Mouse (Mus musculus): ENCODE results near the gene Hoxa6.

The Hoxa6 gene

DNA sequence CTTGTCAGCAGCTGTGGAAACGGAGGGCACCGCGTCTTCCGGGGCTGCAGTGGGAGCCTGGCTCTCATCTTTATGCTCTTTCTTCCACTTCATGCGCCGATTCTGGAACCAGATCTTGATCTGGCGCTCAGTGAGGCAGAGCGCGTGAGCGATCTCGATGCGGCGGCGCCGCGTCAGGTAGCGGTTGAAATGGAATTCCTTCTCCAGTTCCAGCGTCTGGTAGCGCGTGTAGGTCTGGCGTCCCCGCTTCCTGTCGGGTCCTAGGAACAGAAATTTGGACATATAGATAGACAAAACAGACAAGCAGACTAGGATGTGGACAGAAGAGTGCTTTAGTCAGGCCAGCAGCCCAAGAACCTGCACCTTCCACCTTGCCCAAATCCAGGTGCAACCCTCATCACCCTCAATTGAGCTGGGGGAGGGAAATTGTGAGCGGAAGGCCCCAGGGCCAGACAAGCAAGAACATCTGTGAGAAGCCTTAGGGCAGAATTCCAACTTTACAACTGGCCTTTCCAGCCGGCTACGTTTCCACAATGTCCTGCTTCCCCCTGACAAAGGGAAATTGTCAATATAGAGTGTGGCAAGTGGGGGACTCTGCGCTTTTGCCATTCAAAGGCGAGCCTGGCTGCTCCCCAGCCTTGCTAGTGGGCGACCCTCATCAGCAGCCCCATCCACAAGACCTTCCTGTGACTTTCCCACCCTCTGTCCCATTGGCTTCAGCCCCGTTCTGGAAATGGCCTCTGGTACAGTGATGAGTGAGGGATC, 7.4 kb upstream of the Hoxa6 start:
- DNase-seq (ENCODE audit: low spot score in 2 of 2), result no peak

- DNase-seq (ENCODE audit: low spot score in 2 of 2), result no peak
These were observed 6.5 kb upstream of the Hoxa6 start for GRCm38 (mm10) chr6:52215070-52215469.

DNA sequence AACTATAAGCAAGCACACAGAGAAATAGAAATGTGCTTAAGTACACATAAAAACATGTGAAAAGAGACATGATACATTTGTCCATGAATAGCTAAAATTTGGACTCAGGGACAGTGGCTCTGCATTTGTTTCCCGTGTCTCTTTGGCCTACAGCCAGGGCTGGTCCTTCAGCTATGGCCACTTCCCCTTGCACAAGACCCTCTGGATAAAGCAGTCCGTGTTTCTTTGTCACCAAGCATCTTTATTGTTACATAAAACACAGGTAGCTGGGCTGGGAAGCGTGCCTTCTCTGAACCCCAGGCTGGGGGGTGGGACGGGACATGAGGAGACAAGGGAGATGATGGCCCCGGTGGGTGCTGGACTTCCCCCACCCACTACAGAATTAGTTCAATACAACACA, 5.7 kb upstream of the Hoxa6 start:
- DNase-seq (ENCODE audit: low spot score in 2 of 2), result no peak

- no peak for DNase-seq (ENCODE audit: low spot score in 2 of 2)
These were observed 4.8 kb upstream of the Hoxa6 start, which contains the start of the genes Hoxa3 and Gm28308 for GRCm38 (mm10) chr6:52213119-52213986. TSS of gene Hoxa3 (minus strand) at chr6:52213336. TSS of gene Gm28308 (minus strand) at chr6:52213339.

- no peak for DNase-seq (ENCODE audit: low spot score in 2 of 2)
These were observed 4.1 kb upstream of the Hoxa6 start for GRCm38 (mm10) chr6:52212556-52213118.

DNA sequence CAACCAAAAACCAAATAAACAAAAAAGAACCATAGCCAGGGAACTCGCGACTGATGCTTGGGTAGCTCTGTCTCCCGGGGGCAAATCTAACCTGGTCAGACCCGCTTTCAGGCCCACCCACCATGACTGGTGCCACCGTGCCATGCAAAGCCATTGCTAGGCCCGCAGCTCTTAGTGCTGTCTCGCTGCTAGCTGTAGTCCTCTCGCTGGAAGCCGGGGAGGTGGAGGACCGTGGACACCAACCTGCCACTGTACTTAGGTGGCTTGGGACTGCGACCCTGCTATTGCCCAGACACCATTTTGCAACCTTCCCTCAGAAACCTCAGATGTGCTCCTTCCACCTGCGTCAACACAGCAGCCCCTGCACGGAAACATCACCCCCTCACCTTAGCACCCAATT, 3.4 kb upstream of the Hoxa6 start:
- DNase-seq (ENCODE audit: low spot score in 2 of 2), result peak in 1 of 2 experiments; percentile 24

DNA sequence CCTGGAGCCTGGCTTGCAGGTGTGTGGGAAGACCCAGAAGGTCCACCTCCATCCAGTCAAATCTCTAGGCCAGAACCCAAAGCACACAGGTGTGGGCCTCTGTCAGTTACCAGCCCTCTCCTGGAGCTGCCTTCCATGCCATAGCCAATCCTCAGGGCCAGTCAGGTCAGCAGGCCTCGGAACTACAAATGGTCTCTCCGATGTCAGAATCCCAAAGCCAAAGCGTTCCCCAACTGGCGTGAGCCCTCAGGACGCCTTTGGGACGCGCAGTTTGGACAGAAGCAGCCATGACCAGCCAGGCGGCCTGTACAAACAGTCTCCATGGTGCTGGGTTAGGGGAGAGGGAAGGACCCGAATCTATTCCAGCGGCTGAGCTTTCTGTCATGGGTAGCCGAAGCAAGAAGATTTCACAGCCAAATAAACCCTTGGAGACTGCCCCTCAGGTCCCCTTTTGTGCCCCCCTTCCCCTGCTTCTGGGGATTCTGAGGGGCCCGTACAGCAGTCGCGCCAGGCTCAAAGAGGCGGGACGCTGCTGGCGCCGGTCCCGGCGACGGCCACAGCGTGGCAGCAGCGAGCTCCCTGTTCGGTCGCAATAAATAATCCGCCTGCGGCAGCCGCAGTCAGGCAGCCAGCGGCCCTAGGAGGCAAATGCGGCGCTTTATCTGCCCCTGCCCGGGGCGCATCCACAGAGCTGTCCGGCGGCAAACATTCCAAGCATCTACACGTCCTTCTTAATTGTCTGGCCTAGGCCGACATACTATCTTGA, 2.8 kb upstream of the Hoxa6 start:
- peak; percentile 50 to 78 for DNase-seq (ENCODE audit: low spot score in 2 of 2)

DNA sequence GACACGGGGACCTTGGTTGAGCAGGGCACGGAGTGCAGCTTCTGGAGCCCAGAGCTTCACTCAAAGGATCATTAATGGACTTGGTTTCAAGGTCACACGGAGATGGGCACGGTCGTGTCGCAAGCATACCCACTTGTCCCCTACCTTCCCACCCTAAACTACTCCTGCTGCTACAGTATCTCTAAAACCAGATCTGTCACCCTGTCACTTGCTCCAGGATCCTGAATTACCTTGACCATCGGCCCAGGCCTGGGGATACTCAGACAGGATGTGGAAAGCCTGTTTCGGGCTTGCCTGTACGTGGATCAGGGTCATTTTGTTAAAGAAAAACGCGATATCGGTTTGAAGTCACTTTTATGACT, 1.1 kb upstream of the Hoxa6 start:
- no peak for DNase-seq (ENCODE audit: low spot score in 2 of 2)

DNA sequence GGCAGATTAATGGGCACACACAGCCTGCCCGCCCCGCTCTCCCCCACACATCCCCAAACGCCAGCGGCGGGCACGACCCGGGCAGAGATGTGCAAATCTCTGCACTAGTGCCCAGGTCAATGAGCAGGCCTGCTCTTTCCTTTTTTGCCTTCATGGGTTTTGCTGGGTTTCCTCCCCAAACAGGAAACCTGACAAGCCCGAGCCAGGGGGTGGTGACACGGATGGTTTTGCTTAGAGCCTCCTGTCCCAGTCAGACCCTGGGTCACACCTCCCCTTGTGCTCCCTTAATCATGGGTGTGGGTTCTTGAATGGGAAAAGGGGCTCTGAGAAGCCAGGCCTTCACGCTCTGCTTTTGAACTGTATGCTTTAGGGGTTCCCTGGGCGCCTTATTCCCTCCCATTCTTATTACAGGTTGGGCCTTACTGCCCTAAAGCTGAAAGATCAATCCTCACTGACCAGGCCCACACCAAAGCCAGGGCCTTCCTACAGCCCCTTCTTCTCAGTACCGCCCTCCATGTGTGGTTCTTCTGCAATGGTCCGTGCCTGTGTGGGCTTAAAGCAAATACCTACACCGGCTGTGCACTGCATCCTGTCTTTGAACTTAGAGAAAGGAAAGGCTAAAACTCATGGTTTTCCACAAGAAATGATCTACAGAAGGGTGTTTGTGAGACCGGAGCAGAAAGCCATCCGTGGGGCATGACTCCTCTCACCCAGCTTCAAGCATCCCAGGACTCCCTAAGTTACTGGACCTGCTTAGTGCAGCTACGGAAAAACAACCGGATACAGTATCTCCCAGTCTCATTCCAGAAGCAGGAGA, 554 bp upstream of the Hoxa6 start:
- no peak for DNase-seq (ENCODE audit: low spot score in 2 of 2)

GRCm38 (mm10) chr6:52207684-52207976, 892 bp downstream of the Hoxa6 start:
- DNase-seq (ENCODE audit: low spot score in 2 of 2), result no peak

DNA sequence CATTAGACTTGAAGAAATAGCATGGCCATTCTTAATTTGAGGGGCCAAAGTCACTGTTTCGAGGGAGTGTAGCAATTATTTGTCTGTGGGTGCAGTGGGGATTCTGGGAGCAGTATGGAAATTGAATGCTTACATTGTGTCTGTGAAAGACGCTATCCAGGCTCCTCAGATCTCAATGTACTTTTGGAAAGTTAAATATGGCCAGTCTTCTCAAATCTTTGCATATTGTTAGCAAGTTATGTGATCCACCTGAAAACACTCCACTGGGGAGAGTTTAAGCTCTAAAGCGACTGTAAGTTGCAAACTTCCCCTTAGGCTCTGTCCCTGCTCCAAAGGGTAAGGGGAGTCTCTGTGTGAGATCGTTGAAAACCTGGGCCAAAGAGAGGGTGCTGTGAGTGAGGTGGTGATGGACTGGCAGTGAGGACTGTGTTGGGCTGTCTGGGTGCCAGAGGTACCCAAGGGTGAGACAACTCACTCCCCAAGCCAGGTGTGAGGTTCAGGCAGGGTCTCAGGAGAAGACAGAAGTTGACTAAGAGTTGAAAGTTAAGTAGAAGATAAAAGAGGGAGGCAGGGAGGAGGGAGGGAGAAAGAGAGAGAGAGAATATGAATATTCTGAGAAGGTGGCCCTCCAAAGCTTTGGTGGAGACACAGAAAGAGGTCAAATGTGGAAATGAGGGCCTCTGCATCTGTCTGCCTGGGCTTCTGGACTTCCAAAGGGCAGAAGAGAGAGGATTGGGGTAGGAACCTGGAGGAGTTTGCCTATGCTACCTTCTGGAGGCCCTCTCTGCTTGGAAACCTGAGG, 1.4 kb downstream of the Hoxa6 start:
- DNase-seq (ENCODE audit: low spot score in 2 of 2), result no peak

GRCm38 (mm10) chr6:52205638-52206621, 2.6 kb downstream of the Hoxa6 start:
- DNase-seq (ENCODE audit: low spot score in 2 of 2), result no peak

DNA sequence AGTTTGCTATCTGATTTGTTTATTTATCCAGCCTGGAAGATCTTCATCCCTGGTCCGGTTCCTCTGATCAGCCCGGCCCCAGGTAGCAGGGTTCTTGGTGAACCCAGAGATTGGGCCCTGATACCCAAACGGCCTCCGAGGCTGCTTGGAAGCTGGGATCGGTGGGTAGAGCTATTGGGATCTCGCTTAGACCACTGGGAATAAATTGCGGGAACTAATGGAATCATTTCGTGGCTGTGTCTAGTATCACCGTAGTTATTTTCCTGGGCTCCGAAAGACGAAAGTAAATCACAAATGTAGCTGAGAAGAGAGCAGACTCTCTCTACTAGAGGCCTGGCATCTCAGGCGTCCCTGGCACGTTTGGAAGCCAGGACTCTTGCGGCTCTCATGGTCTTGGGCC, 3.3 kb downstream of the Hoxa6 start:
- no peak for DNase-seq (ENCODE audit: low spot score in 2 of 2)

DNA sequence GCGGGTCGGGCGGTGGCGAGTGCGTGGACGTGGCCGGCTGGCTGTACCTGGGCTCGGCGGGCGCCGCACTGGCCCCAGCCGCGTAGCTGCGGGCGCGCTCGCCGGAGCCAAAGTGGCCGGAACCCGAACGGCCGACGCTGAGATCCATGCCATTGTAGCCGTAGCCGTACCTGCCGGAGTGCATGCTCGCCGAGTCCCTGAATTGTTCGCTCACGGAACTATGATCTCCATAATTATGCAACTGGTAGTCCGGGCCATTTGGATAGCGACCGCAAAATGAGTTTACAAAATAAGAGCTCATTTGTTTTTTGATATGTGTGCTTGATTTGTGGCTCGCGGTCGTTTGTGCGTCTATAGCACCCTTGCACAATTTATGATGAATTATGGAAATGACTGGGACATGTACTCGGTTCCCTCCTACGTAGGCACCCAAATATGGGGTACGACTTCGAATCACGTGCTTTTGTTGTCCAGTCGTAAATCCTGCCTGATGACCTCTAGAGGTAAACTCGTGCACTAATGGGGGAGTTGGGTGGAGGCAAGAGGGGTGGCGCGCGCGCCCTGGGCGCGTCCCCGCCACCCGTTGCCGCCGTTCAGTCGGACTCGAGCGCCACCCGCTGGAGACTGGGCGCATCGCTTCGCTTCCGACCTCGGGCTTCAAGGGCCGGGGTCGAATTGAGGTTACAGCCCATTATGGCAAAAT, 4.3 kb downstream of the Hoxa6 start, which contains the start of gene Hoxa5:
Hoxa5 (minus strand) TSS at position 538 of the 703 bp plus-strand sequence.
- peak in 1 of 2 experiments; percentile 42 for DNase-seq (ENCODE audit: low spot score in 2 of 2)

DNA sequence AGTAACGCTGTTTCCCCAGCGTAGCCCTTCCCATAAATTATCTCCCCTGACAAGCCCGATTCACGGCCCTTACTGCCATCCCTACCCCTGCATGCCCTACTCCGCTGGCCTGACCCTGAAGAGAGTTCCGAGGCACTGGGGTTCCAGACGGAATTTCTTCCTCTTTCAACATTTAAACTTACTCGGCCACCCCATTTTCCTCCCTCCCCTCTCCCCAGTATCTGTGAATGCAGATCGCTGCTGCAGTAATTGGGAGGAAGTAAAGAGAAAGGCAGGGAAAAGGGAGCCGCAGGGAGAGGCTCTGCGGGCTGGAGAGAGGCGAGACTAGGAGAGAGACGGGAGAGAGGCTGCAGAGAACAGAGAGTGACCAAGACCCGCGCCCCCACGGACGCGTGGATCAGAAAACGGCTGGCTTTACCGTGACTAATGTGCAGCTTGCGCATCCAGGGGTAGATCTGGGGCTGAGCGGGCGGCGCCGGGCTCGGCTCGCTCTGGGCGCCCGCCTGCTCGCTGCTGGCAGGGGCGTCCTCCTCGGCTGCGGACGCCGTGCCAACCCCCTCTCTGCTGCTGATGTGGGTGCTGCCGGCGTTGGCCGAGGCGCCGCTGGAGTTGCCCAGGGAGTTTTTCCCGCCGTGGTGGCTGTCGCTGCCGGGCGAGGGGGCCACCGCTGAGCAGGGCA, 5.0 kb downstream of the Hoxa6 start:
- no peak for DNase-seq (ENCODE audit: low spot score in 2 of 2)

DNA sequence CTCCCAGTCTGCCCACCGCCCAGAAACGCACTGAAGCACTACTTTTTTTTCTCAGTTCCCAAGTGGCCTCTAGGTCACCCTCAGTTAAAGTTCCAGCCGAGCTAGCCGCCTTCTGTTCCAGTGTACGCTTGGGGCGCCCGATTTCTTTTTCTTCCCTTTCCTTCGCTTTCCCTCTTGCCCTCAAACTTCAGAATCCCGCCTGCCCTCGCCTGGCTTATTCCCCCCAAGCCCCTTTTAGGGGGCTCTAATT, 5.5 kb downstream of the Hoxa6 start:
- DNase-seq (ENCODE audit: low spot score in 2 of 2), result no peak

GRCm38 (mm10) chr6:52202362-52203120, 6.0 kb downstream of the Hoxa6 start:
- DNase-seq (ENCODE audit: low spot score in 2 of 2), result no peak
